Mouse (Mus musculus): ENCODE data around the gene Mapk3. TPM values are rescaled to one million over a fixed set of nuclear protein-coding genes. Genes with fewer than 3 reads are reported as not detected.

Mapk3 gene
- 122 and 126 TPM in 2 replicates for polyA plus RNA-seq (2015; fragmentation: Nextera tagmentation; extraction: Ambion mirVana)

GRCm38 (mm10) chr7:126759050-126759671 is at the start of gene Mapk3:
Mapk3 (plus strand) TSS chr7:126759601.
- peak; percentile 57 for ATAC-seq
- H3K4me3 ChIP-seq (ENCODE audit: low read length), result peak within 1 kb of the TSS; percentile 67
- H3K4me2 ChIP-seq (ENCODE audit: low read depth, low read length), result peak within 1 kb of the TSS; percentile 78
- H3K27me3 ChIP-seq (replicated peaks; ENCODE audit: control insufficient read depth, insufficient read depth, low read length), result no peaks in the 10 kb centered on the region
- H3K9me3 ChIP-seq (ENCODE audit: control insufficient read depth, low read length), result no peaks in the 10 kb centered on the region
- H3K27ac ChIP-seq (ENCODE audit: low read length), result peak within 1 kb of the TSS; percentile 99
- WGBS, result under 1% methylated on average over 26 of the region's 38 CpGs
- peak within 1 kb of the TSS; percentile 88 for H3K9ac ChIP-seq (ENCODE audit: low read depth, low read length)
- peaks cover 35% of the 10 kb centered on the region for H3K4me1 ChIP-seq (ENCODE audit: control insufficient read depth, insufficient read depth, low read length)
- peaks cover 7% of the 10 kb centered on the region for H3K36me3 ChIP-seq (ENCODE audit: control insufficient read depth, insufficient read depth, low read length)

- no peaks in the 10 kb centered on the region for H3K36me3 ChIP-seq (ENCODE audit: control insufficient read depth, insufficient read depth, low read length)
- no peak for ATAC-seq
- 71% methylated on average over 4 of the region's 4 CpGs for WGBS
These were observed 49.1 kb upstream of the Mapk3 start for GRCm38 (mm10) chr7:126710266-126710665.

GRCm38 (mm10) chr7:126711910-126712309 is 47.5 kb upstream of the Mapk3 start:
- Histone ChIP-seq H3K9ac (ENCODE audit: low read depth, low read length) (no peak overlapping the region), H3K27ac (ENCODE audit: low read length) (no peak overlapping the region), H3K36me3 (ENCODE audit: control insufficient read depth, insufficient read depth, low read length) (no peaks in the 10 kb centered on the region), H3K9me3 (ENCODE audit: control insufficient read depth, low read length) (no peaks in the 10 kb centered on the region), H3K4me3 (ENCODE audit: low read length) (no peak overlapping the region), H3K27me3 (replicated peaks; ENCODE audit: control insufficient read depth, insufficient read depth, low read length) (no peaks in the 10 kb centered on the region), H3K4me1 (ENCODE audit: control insufficient read depth, insufficient read depth, low read length) (no peaks in the 10 kb centered on the region), H3K4me2 (ENCODE audit: low read depth, low read length) (no peak overlapping the region)
- WGBS, result 72% methylated on average over 3 of the region's 3 CpGs
- ATAC-seq, result no peak

More at GRCm38 (mm10) chr7:126710266-126710665, 49.1 kb upstream of the Mapk3 start:
- no peaks in the 10 kb centered on the region for H3K4me1 ChIP-seq (ENCODE audit: control insufficient read depth, insufficient read depth, low read length)
- H3K9me3 ChIP-seq (ENCODE audit: control insufficient read depth, low read length), result no peaks in the 10 kb centered on the region
- no peaks in the 10 kb centered on the region; the same call in 1 of the 2 replicates for H3K27me3 ChIP-seq (replicated peaks; ENCODE audit: control insufficient read depth, insufficient read depth, low read length)
- H3K4me3 ChIP-seq (ENCODE audit: low read length), result no peak overlapping the region
- H3K4me2 ChIP-seq (ENCODE audit: low read depth, low read length), result no peak overlapping the region
- H3K27ac ChIP-seq (ENCODE audit: low read length), result no peak overlapping the region
- no peak overlapping the region for H3K9ac ChIP-seq (ENCODE audit: low read depth, low read length)

- no peak for ATAC-seq
- WGBS, result 86% methylated on average over 4 of the region's 4 CpGs
- H3K4me2 ChIP-seq (ENCODE audit: low read depth, low read length), result no peak overlapping the region
- H3K4me1 ChIP-seq (ENCODE audit: control insufficient read depth, insufficient read depth, low read length), result no peaks in the 10 kb centered on the region
- H3K27me3 ChIP-seq (replicated peaks; ENCODE audit: control insufficient read depth, insufficient read depth, low read length), result no peaks in the 10 kb centered on the region
- no peaks in the 10 kb centered on the region for H3K36me3 ChIP-seq (ENCODE audit: control insufficient read depth, insufficient read depth, low read length)
- H3K9ac ChIP-seq (ENCODE audit: low read depth, low read length), result no peak overlapping the region
- no peaks in the 10 kb centered on the region for H3K9me3 ChIP-seq (ENCODE audit: control insufficient read depth, low read length)
- no peak overlapping the region for H3K27ac ChIP-seq (ENCODE audit: low read length)
- H3K4me3 ChIP-seq (ENCODE audit: low read length), result no peak overlapping the region
These were observed 43.7 kb upstream of the Mapk3 start for GRCm38 (mm10) chr7:126715679-126716078.

GRCm38 (mm10) chr7:126717566-126717965 is 41.8 kb upstream of the Mapk3 start:
- H3K9me3 ChIP-seq (ENCODE audit: control insufficient read depth, low read length), result no peaks in the 10 kb centered on the region
- no peak overlapping the region for H3K9ac ChIP-seq (ENCODE audit: low read depth, low read length)
- H3K27ac ChIP-seq (ENCODE audit: low read length), result no peak overlapping the region
- no peak overlapping the region for H3K4me2 ChIP-seq (ENCODE audit: low read depth, low read length)
- no peak for ATAC-seq
- WGBS, result 64% methylated on average over 3 of the region's 3 CpGs
- no peaks in the 10 kb centered on the region for H3K27me3 ChIP-seq (replicated peaks; ENCODE audit: control insufficient read depth, insufficient read depth, low read length)
- H3K4me3 ChIP-seq (ENCODE audit: low read length), result no peak overlapping the region
- no peaks in the 10 kb centered on the region for H3K4me1 ChIP-seq (ENCODE audit: control insufficient read depth, insufficient read depth, low read length)
- no peaks in the 10 kb centered on the region for H3K36me3 ChIP-seq (ENCODE audit: control insufficient read depth, insufficient read depth, low read length)

GRCm38 (mm10) chr7:126718787-126719337 is 40.5 kb upstream of the Mapk3 start:
- Histone ChIP-seq H3K27me3 (replicated peaks; ENCODE audit: control insufficient read depth, insufficient read depth, low read length) (no peaks in the 10 kb centered on the region), H3K27ac (ENCODE audit: low read length) (no peak overlapping the region), H3K4me3 (ENCODE audit: low read length) (no peak overlapping the region), H3K36me3 (ENCODE audit: control insufficient read depth, insufficient read depth, low read length) (no peaks in the 10 kb centered on the region), H3K4me2 (ENCODE audit: low read depth, low read length) (no peak overlapping the region), H3K9me3 (ENCODE audit: control insufficient read depth, low read length) (no peaks in the 10 kb centered on the region), H3K4me1 (ENCODE audit: control insufficient read depth, insufficient read depth, low read length) (no peaks in the 10 kb centered on the region), H3K9ac (ENCODE audit: low read depth, low read length) (no peak overlapping the region)
- WGBS, result 91% methylated on average over 5 of the region's 5 CpGs
- no peak for ATAC-seq

GRCm38 (mm10) chr7:126721635-126722034 is 37.8 kb upstream of the Mapk3 start:
- Histone ChIP-seq H3K4me1 (ENCODE audit: control insufficient read depth, insufficient read depth, low read length) (no peaks in the 10 kb centered on the region), H3K4me2 (ENCODE audit: low read depth, low read length) (no peak overlapping the region), H3K36me3 (ENCODE audit: control insufficient read depth, insufficient read depth, low read length) (no peaks in the 10 kb centered on the region), H3K9me3 (ENCODE audit: control insufficient read depth, low read length) (no peaks in the 10 kb centered on the region), H3K27me3 (replicated peaks; ENCODE audit: control insufficient read depth, insufficient read depth, low read length) (no peaks in the 10 kb centered on the region), H3K4me3 (ENCODE audit: low read length) (no peak overlapping the region), H3K9ac (ENCODE audit: low read depth, low read length) (no peak overlapping the region), H3K27ac (ENCODE audit: low read length) (no peak overlapping the region)
- no peak for ATAC-seq
- 89% methylated on average over 13 of the region's 13 CpGs for whole genome bisulfite sequencing

GRCm38 (mm10) chr7:126725077-126725476 is 34.3 kb upstream of the Mapk3 start:
- no peaks in the 10 kb centered on the region for H3K4me1 ChIP-seq (ENCODE audit: control insufficient read depth, insufficient read depth, low read length)
- H3K4me2 ChIP-seq (ENCODE audit: low read depth, low read length), result no peak overlapping the region
- H3K9ac ChIP-seq (ENCODE audit: low read depth, low read length), result no peak overlapping the region
- no peak overlapping the region for H3K27ac ChIP-seq (ENCODE audit: low read length)
- WGBS, result 68% methylated on average over 3 of the region's 3 CpGs
- ATAC-seq, result no peak
- no peaks in the 10 kb centered on the region for H3K9me3 ChIP-seq (ENCODE audit: control insufficient read depth, low read length)
- H3K36me3 ChIP-seq (ENCODE audit: control insufficient read depth, insufficient read depth, low read length), result no peaks in the 10 kb centered on the region
- no peaks in the 10 kb centered on the region for H3K27me3 ChIP-seq (replicated peaks; ENCODE audit: control insufficient read depth, insufficient read depth, low read length)
- no peak overlapping the region for H3K4me3 ChIP-seq (ENCODE audit: low read length)

GRCm38 (mm10) chr7:126725667-126726066 is 33.7 kb upstream of the Mapk3 start:
- no peaks in the 10 kb centered on the region for H3K9me3 ChIP-seq (ENCODE audit: control insufficient read depth, low read length)
- no peak for ATAC-seq
- H3K36me3 ChIP-seq (ENCODE audit: control insufficient read depth, insufficient read depth, low read length), result no peaks in the 10 kb centered on the region
- no peak overlapping the region for H3K4me3 ChIP-seq (ENCODE audit: low read length)
- H3K9ac ChIP-seq (ENCODE audit: low read depth, low read length), result no peak overlapping the region
- WGBS, result 74% methylated on average over 5 of the region's 5 CpGs
- H3K27ac ChIP-seq (ENCODE audit: low read length), result no peak overlapping the region
- H3K4me2 ChIP-seq (ENCODE audit: low read depth, low read length), result no peak overlapping the region
- no peaks in the 10 kb centered on the region for H3K4me1 ChIP-seq (ENCODE audit: control insufficient read depth, insufficient read depth, low read length)
- H3K27me3 ChIP-seq (replicated peaks; ENCODE audit: control insufficient read depth, insufficient read depth, low read length), result no peaks in the 10 kb centered on the region
